Mouse (Mus musculus) limb, embryonic 14.5 days (tissue): ENCODE results near the gene Zfp182. TPM values are rescaled to one million over a fixed set of nuclear protein-coding genes. Genes with fewer than 3 reads are reported as not detected.

Experiments
- ATAC-seq: fragments of 200-750 bp; cut with Nextera tagmentation; 2 replicates; pipeline ENCODE4 v1.8.0; 2017; ENCODE audit warnings: low read depth, moderate number of reproducible peaks, moderate TSS enrichment; ENCODE audit not compliant: low FRiP score
- DNase-seq: peaks from one replicate; pipeline ENCODE4 v3.0.0-alpha.2; 2015; ENCODE audit warnings: low spot score
- H3K27ac ChIP-seq: fragments of 300-500 bp; sonication (generic); replicated peaks from 2 replicates; pipeline ENCODE4 v1.5.1; 2014; ENCODE audit warnings: low read depth, mild to moderate bottlenecking, low read length, moderate library complexity, mixed read lengths
- H3K27me3 ChIP-seq: fragments of 300-500 bp; sonication (generic); 2 replicates; pipeline ENCODE4 v1.6.1; 2014; ENCODE audit warnings: low read length, mixed read lengths; ENCODE audit not compliant: control insufficient read depth, insufficient read depth
- H3K36me3 ChIP-seq: fragments of 300-500 bp; sonication (generic); 2 replicates; pipeline ENCODE4 v1.6.1; 2014; ENCODE audit warnings: mild to moderate bottlenecking, low read length, moderate library complexity, mixed read lengths; ENCODE audit not compliant: control insufficient read depth, insufficient read depth
- H3K4me1 ChIP-seq: fragments of 300-500 bp; sonication (generic); 2 replicates; pipeline ENCODE4 v1.6.1; 2014; ENCODE audit warnings: antibody characterized with exemption, low read length, mixed read lengths; ENCODE audit not compliant: control insufficient read depth, insufficient read depth
- H3K4me2 ChIP-seq: fragments of 300-500 bp; sonication (generic); replicated peaks from 2 replicates; pipeline ENCODE4 v1.6.1; 2014; ENCODE audit warnings: low read depth, mild to moderate bottlenecking, low read length, moderate library complexity; ENCODE audit not compliant: severe bottlenecking
- H3K4me3 ChIP-seq: fragments of 300-500 bp; sonication (generic); replicated peaks from 2 replicates; pipeline ENCODE4 v1.5.1; 2014; ENCODE audit warnings: low read length
- H3K9ac ChIP-seq: fragments of 300-500 bp; sonication (generic); 2 replicates; pipeline ENCODE4 v1.6.1; 2014; ENCODE audit warnings: mild to moderate bottlenecking, low read depth, low read length, moderate library complexity; ENCODE audit not compliant: severe bottlenecking
- H3K9me3 ChIP-seq: fragments of 300-500 bp; sonication (generic); 2 replicates; pipeline ENCODE4 v1.6.1; 2016; ENCODE audit warnings: low read length; ENCODE audit not compliant: control insufficient read depth
- POLR2A ChIP-seq: fragments of 200-500 bp; IDR thresholded peaks from 2 replicates; pipeline ENCODE4 v1.8.0; 2012; ENCODE audit warnings: inconsistent platforms, mild to moderate bottlenecking, moderate library complexity, borderline replicate concordance; ENCODE audit not compliant: insufficient read depth, insufficient read length; ENCODE audit errors: extremely low read depth
- WGBS: fragments of 180-500 bp; shearing (Covaris S2); extraction: QIAGEN DNeasy Blood & Tissue Kit; methylation state at CpG from one replicate; pipeline ENCODE4 v1.1.7; 2014; 5-methylcytosine and 5-hydroxymethylcytosine counted together
- polyA plus RNA-seq, 2 experiments: library from polyadenylated mRNA; depleted of rRNA in 1 of 2; stranded (reverse) in 1 of 2; unstranded in 1 of 2; fragments of >200 nt; fragmentation: Nextera tagmentation in 1 of 2; extraction: Ambion mirVana in 1 of 2; gene quantifications; 2 replicates each; pipeline versions ENCODE4 v1.2.1 to v1.2.3; 2012 to 2014

Gene Zfp182
- polyA plus RNA-seq, 2 experiments: 5.5 to 7.1 TPM

DNA sequence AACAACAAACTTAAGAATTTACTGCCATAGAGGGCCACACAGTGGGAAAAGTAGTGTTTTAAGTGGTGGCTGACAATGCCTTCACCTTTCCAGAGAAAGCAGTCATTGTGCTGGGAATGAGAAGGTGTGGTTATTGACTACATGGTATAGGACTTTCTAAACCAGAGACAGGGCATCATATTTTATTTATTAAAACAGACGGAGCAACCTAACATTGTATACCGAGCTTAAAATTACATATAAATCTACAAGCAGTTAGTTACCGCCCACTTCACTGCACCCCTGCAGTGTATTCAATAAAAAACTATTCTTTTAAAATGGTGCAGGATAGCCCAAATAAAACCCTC, 401 bp upstream of the Zfp182 start:
- no peak overlapping the region for H3K9ac ChIP-seq
- H3K9me3 ChIP-seq: no peaks in the 10 kb centered on the region
- H3K36me3 ChIP-seq: no peaks in the 10 kb centered on the region
- DNase-seq: no peak
- no peak overlapping the region for H3K27ac ChIP-seq
- H3K4me1 ChIP-seq: no peaks in the 10 kb centered on the region
- H3K4me2 ChIP-seq: peak overlapping the region; percentile 40; the same call in 1 of the 2 replicates
- H3K4me3 ChIP-seq: peak overlapping the region; percentile 44; the same call in 1 of the 2 replicates
- WGBS: 62% methylated on average over 3 of the region's 3 CpGs
- H3K27me3 ChIP-seq: no peaks in the 10 kb centered on the region
- TF ChIP-seq POLR2A: no peak
- ATAC-seq: no peak

DNA sequence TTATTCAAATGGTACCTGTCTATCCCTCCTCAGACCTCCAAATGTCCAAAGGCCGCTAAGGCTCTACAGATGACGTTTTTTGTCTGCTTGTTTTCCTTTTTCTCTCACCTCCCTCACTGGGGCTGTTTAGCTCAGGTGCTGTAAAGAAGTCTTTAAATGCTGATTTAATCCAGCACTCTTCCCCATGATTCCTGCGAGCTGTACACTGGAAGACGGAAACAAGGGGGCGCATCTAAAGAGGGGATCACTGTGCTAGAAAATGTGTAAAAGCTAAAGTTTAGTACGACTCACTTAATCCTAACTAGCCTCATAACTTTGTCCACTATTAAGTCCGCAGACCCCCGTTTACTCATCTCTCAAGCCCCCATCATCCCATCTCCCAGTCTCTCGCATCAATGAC, 656 bp downstream of the Zfp182 start:
- H3K4me1 ChIP-seq: no peaks in the 10 kb centered on the region
- ATAC-seq (no peak; the same call in 1 of the 2 replicates), DNase-seq (no peak)
- no peaks in the 10 kb centered on the region for H3K9me3 ChIP-seq
- H3K9ac ChIP-seq: peak overlapping the region; percentile 59
- H3K36me3 ChIP-seq: no peaks in the 10 kb centered on the region
- H3K27ac ChIP-seq: 0 out of 2 replicates have a peak overlapping the region, but pooled peaks have one; percentile 8
- no peaks in the 10 kb centered on the region for H3K27me3 ChIP-seq
- TF ChIP-seq POLR2A: no peak
- H3K4me2 ChIP-seq: peak overlapping the region; percentile 42
- 35% methylated on average over 9 of the region's 9 CpGs for WGBS
- H3K4me3 ChIP-seq: peak overlapping the region; percentile 44

DNA sequence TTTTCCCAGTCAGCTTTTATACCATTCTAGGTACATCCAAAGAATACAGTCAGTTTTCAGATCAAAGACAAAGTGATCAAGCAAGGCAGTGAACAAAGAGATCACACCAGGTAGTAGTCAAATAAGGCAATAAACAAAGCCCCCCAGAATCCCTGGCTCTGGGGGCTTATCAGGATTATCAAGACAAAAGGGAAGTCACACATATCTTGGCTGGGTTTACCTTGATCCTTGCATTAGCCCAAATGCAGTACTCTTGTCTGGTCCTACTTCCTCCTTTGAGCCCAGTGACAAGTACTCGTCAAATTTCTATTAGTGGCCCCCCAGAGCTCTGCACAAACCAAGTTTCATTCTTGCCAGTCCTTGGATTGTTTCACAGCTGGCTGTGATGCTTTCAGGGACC, 81.2 kb downstream of the Zfp182 start:
- H3K4me1 ChIP-seq: no peaks in the 10 kb centered on the region
- no peak for TF ChIP-seq POLR2A
- 0 out of 2 replicates have a peak, but pooled peaks cover under 1% of the 10 kb centered on the region for H3K36me3 ChIP-seq
- no peak for ATAC-seq
- DNase-seq: no peak
- H3K4me3 ChIP-seq: no peak overlapping the region
- no peak overlapping the region for H3K9ac ChIP-seq
- H3K9me3 ChIP-seq: no peaks in the 10 kb centered on the region
- no peak overlapping the region for H3K4me2 ChIP-seq
- WGBS: 72% methylated on average over 1 of the region's 1 CpGs
- no peaks in the 10 kb centered on the region for H3K27me3 ChIP-seq
- H3K27ac ChIP-seq: no peak overlapping the region

Other genes starting within 250 kb of the Zfp182 start
- gene Timp1, start 192.2 kb downstream of the Zfp182 start, polyA plus RNA-seq (2012; rRNA removed): 37.2 and 40.5 TPM in 2 replicates
- gene Timp1, start 192.2 kb downstream of the Zfp182 start, polyA plus RNA-seq (2014; fragmentation: Nextera tagmentation; extraction: Ambion mirVana): 38.1 and 39.1 TPM in 2 replicates
- gene Syn1, start 141.3 kb downstream of the Zfp182 start, polyA plus RNA-seq (2012; rRNA removed): 0.52 and 0.64 TPM in 2 replicates
- 0.22 and 0.23 TPM in 2 replicates for gene Syn1, start 141.3 kb downstream of the Zfp182 start, polyA plus RNA-seq (2014; fragmentation: Nextera tagmentation; extraction: Ambion mirVana)
- gene Cfp, start 130.8 kb downstream of the Zfp182 start, polyA plus RNA-seq (2012; rRNA removed): 20.1 and 24.7 TPM in 2 replicates
- 6.6 and 7.2 TPM in 2 replicates for gene Cfp, start 130.8 kb downstream of the Zfp182 start, polyA plus RNA-seq (2014; fragmentation: Nextera tagmentation; extraction: Ambion mirVana)
- 23.7 and 31.3 TPM in 2 replicates for gene Elk1, start 111.7 kb downstream of the Zfp182 start, polyA plus RNA-seq (2012; rRNA removed)
- 8.1 and 8.7 TPM in 2 replicates for gene Elk1, start 111.7 kb downstream of the Zfp182 start, polyA plus RNA-seq (2014; fragmentation: Nextera tagmentation; extraction: Ambion mirVana)
- gene Uxt, start 100.3 kb downstream of the Zfp182 start, polyA plus RNA-seq (2012; rRNA removed): 17.5 and 21.7 TPM in 2 replicates
- gene Uxt, start 100.3 kb downstream of the Zfp182 start, polyA plus RNA-seq (2014; fragmentation: Nextera tagmentation; extraction: Ambion mirVana): 49.3 and 53.4 TPM in 2 replicates
- not detected in 2 replicates for gene Spaca5, start 6.1 kb upstream of the Zfp182 start, polyA plus RNA-seq (2012; rRNA removed)
- gene Spaca5, start 6.1 kb upstream of the Zfp182 start, polyA plus RNA-seq (2014; fragmentation: Nextera tagmentation; extraction: Ambion mirVana): not detected in 2 replicates
- gene Zfp300, start 27.2 kb upstream of the Zfp182 start, polyA plus RNA-seq (2012; rRNA removed): 0.72 and 0.79 TPM in 2 replicates
- 1.6 and 2.0 TPM in 2 replicates for gene Zfp300, start 27.2 kb upstream of the Zfp182 start, polyA plus RNA-seq (2014; fragmentation: Nextera tagmentation; extraction: Ambion mirVana)
- gene Ssxa1, start 53.5 kb upstream of the Zfp182 start, polyA plus RNA-seq (2012; rRNA removed): not detected in 2 replicates
- gene Ssxa1, start 53.5 kb upstream of the Zfp182 start, polyA plus RNA-seq (2014; fragmentation: Nextera tagmentation; extraction: Ambion mirVana): not detected in 2 replicates
- not detected in 2 replicates for gene Gm21876, start 113.3 kb upstream of the Zfp182 start, polyA plus RNA-seq (2012; rRNA removed)
- gene Gm21876, start 113.3 kb upstream of the Zfp182 start, polyA plus RNA-seq (2014; fragmentation: Nextera tagmentation; extraction: Ambion mirVana): not detected in 2 replicates